Mouse (Mus musculus): ENCODE results near the gene Dtl. TPM values are rescaled to one million over a fixed set of nuclear protein-coding genes. Genes with fewer than 3 reads are reported as not detected.

Dtl gene
- polyA plus RNA-seq, 1 experiment from 2014 or later, result 2.9 TPM

GRCm38 (mm10) chr1:191557109-191557508 lies 18.2 kb downstream of the Dtl start:
- Histone ChIP-seq H3K9me3 (ENCODE audit: low read length) (no peaks in the 10 kb centered on the region), H3K27ac (ENCODE audit: low read length) (no peak overlapping the region), H3K36me3 (ENCODE audit: insufficient read depth, low read length) (no peaks in the 10 kb centered on the region), H3K9ac (replicated peaks; ENCODE audit: low read depth) (no peak overlapping the region), H3K4me3 (ENCODE audit: low read depth, low read length) (no peak overlapping the region), H3K4me2 (replicated peaks; ENCODE audit: low read depth, low read length) (no peak overlapping the region), H3K4me1 (ENCODE audit: insufficient read depth, low read depth, low read length) (no peaks in the 10 kb centered on the region; the same call in 1 of the 2 replicates), H3K27me3 (replicated peaks; ENCODE audit: insufficient read depth, low read length) (no peaks in the 10 kb centered on the region)
- no peak for TF ChIP-seq CTCF (IDR thresholded peaks at IDR 0.05)
- peak; percentile 52 for TF ChIP-seq EP300 (IDR thresholded peaks at IDR 0.05)
- ATAC-seq (peak; percentile 68), DNase-seq (ENCODE audit: low spot score) (peak; percentile 66)
- 50% methylated on average over 8 of the region's 8 CpGs for WGBS

- no peaks in the 10 kb centered on the region for H3K36me3 ChIP-seq (ENCODE audit: insufficient read depth, low read length)
- H3K4me2 ChIP-seq (replicated peaks; ENCODE audit: low read depth, low read length), result no peak overlapping the region
- no peak overlapping the region for H3K4me3 ChIP-seq (ENCODE audit: low read depth, low read length)
- H3K4me1 ChIP-seq (ENCODE audit: insufficient read depth, low read depth, low read length), result no peaks in the 10 kb centered on the region
- DNase-seq (ENCODE audit: low spot score), result no peak
- no peak overlapping the region for H3K9ac ChIP-seq (replicated peaks; ENCODE audit: low read depth)
- no peak for TF ChIP-seq EP300 (IDR thresholded peaks at IDR 0.05)
- no peak for TF ChIP-seq CTCF (IDR thresholded peaks at IDR 0.05)
- ATAC-seq, result no peak
- H3K9me3 ChIP-seq (ENCODE audit: low read length), result no peaks in the 10 kb centered on the region
- 57% methylated on average over 4 of the region's 4 CpGs for WGBS
- no peaks in the 10 kb centered on the region for H3K27me3 ChIP-seq (replicated peaks; ENCODE audit: insufficient read depth, low read length)
- no peak overlapping the region for H3K27ac ChIP-seq (ENCODE audit: low read length)
Observed at GRCm38 (mm10) chr1:191550786-191551185, 24.6 kb downstream of the Dtl start.

DNA sequence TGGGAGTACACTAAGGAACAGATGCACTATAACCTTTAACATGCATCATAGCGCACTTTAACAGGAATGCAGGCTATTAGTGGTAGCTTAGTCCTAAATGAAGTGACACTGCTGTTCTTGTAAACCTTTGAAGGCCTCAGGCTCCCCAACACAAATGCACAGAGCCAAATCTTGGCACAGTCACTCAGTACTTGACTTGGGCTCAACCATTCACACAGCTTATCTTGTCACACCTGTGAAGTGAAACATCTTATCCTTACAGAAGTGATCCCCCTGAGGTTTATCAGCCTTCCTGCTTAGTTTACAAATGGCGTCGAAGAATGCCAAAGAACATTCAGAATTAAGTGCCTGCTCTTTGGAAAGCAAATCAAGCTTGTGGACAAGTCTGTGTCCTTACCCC lies 31.6 kb downstream of the Dtl start:
- no peak overlapping the region for H3K9ac ChIP-seq (replicated peaks; ENCODE audit: low read depth)
- no peak overlapping the region for H3K4me3 ChIP-seq (ENCODE audit: low read depth, low read length)
- WGBS, result 74% methylated on average over 3 of the region's 3 CpGs
- no peaks in the 10 kb centered on the region for H3K4me1 ChIP-seq (ENCODE audit: insufficient read depth, low read depth, low read length)
- H3K27ac ChIP-seq (ENCODE audit: low read length), result no peak overlapping the region
- H3K4me2 ChIP-seq (replicated peaks; ENCODE audit: low read depth, low read length), result no peak overlapping the region
- H3K27me3 ChIP-seq (replicated peaks; ENCODE audit: insufficient read depth, low read length), result no peaks in the 10 kb centered on the region
- H3K9me3 ChIP-seq (ENCODE audit: low read length), result no peaks in the 10 kb centered on the region
- ATAC-seq (no peak), DNase-seq (ENCODE audit: low spot score) (no peak)
- no peaks in the 10 kb centered on the region for H3K36me3 ChIP-seq (ENCODE audit: insufficient read depth, low read length)
- TF ChIP-seq CTCF (IDR thresholded peaks at IDR 0.05) (no peak), EP300 (IDR thresholded peaks at IDR 0.05) (no peak)

GRCm38 (mm10) chr1:191541619-191542018 lies 33.7 kb downstream of the Dtl start:
- no peaks in the 10 kb centered on the region for H3K27me3 ChIP-seq (replicated peaks; ENCODE audit: insufficient read depth, low read length)
- H3K9ac ChIP-seq (replicated peaks; ENCODE audit: low read depth), result no peak overlapping the region
- 75% methylated on average over 4 of the region's 4 CpGs for WGBS
- H3K4me2 ChIP-seq (replicated peaks; ENCODE audit: low read depth, low read length), result no peak overlapping the region
- no peaks in the 10 kb centered on the region for H3K4me1 ChIP-seq (ENCODE audit: insufficient read depth, low read depth, low read length)
- no peaks in the 10 kb centered on the region for H3K36me3 ChIP-seq (ENCODE audit: insufficient read depth, low read length)
- H3K9me3 ChIP-seq (ENCODE audit: low read length), result no peaks in the 10 kb centered on the region
- TF ChIP-seq EP300 (IDR thresholded peaks at IDR 0.05), result no peak
- no peak for TF ChIP-seq CTCF (IDR thresholded peaks at IDR 0.05)
- ATAC-seq (no peak), DNase-seq (ENCODE audit: low spot score) (no peak)
- H3K4me3 ChIP-seq (ENCODE audit: low read depth, low read length), result no peak overlapping the region
- H3K27ac ChIP-seq (ENCODE audit: low read length), result no peak overlapping the region

GRCm38 (mm10) chr1:191541014-191541413 lies 34.3 kb downstream of the Dtl start:
- H3K36me3 ChIP-seq (ENCODE audit: insufficient read depth, low read length), result no peaks in the 10 kb centered on the region
- H3K9ac ChIP-seq (replicated peaks; ENCODE audit: low read depth), result no peak overlapping the region
- 87% methylated on average over 9 of the region's 9 CpGs for WGBS
- H3K27ac ChIP-seq (ENCODE audit: low read length), result no peak overlapping the region
- H3K4me1 ChIP-seq (ENCODE audit: insufficient read depth, low read depth, low read length), result no peaks in the 10 kb centered on the region
- H3K4me2 ChIP-seq (replicated peaks; ENCODE audit: low read depth, low read length), result no peak overlapping the region
- ATAC-seq, result no peak
- TF ChIP-seq EP300 (IDR thresholded peaks at IDR 0.05) (no peak), CTCF (IDR thresholded peaks at IDR 0.05) (no peak)
- no peak for DNase-seq (ENCODE audit: low spot score)
- H3K4me3 ChIP-seq (ENCODE audit: low read depth, low read length), result no peak overlapping the region
- no peaks in the 10 kb centered on the region for H3K27me3 ChIP-seq (replicated peaks; ENCODE audit: insufficient read depth, low read length)
- H3K9me3 ChIP-seq (ENCODE audit: low read length), result no peaks in the 10 kb centered on the region

- Histone ChIP-seq H3K4me1 (ENCODE audit: insufficient read depth, low read depth, low read length) (no peaks in the 10 kb centered on the region), H3K4me3 (ENCODE audit: low read depth, low read length) (no peak overlapping the region), H3K27me3 (replicated peaks; ENCODE audit: insufficient read depth, low read length) (no peaks in the 10 kb centered on the region), H3K9ac (replicated peaks; ENCODE audit: low read depth) (no peak overlapping the region), H3K36me3 (ENCODE audit: insufficient read depth, low read length) (no peaks in the 10 kb centered on the region), H3K9me3 (ENCODE audit: low read length) (no peaks in the 10 kb centered on the region), H3K27ac (ENCODE audit: low read length) (no peak overlapping the region), H3K4me2 (replicated peaks; ENCODE audit: low read depth, low read length) (no peak overlapping the region)
- TF ChIP-seq EP300 (IDR thresholded peaks at IDR 0.05) (no peak), CTCF (IDR thresholded peaks at IDR 0.05) (no peak)
- WGBS, result 53% methylated on average over 2 of the region's 2 CpGs
- no peak for DNase-seq (ENCODE audit: low spot score)
- no peak for ATAC-seq
Observed at GRCm38 (mm10) chr1:191540300-191540699, 35.0 kb downstream of the Dtl start.

- 67% methylated on average over 2 of the region's 2 CpGs for WGBS
- H3K9ac ChIP-seq (replicated peaks; ENCODE audit: low read depth), result no peak overlapping the region
- no peaks in the 10 kb centered on the region for H3K9me3 ChIP-seq (ENCODE audit: low read length)
- ATAC-seq, result no peak
- no peaks in the 10 kb centered on the region for H3K4me1 ChIP-seq (ENCODE audit: insufficient read depth, low read depth, low read length)
- H3K27me3 ChIP-seq (replicated peaks; ENCODE audit: insufficient read depth, low read length), result no peaks in the 10 kb centered on the region
- no peak overlapping the region for H3K27ac ChIP-seq (ENCODE audit: low read length)
- DNase-seq (ENCODE audit: low spot score), result no peak
- H3K4me3 ChIP-seq (ENCODE audit: low read depth, low read length), result no peak overlapping the region
- H3K4me2 ChIP-seq (replicated peaks; ENCODE audit: low read depth, low read length), result no peak overlapping the region
- no peak for TF ChIP-seq CTCF (IDR thresholded peaks at IDR 0.05)
- H3K36me3 ChIP-seq (ENCODE audit: insufficient read depth, low read length), result no peaks in the 10 kb centered on the region
Observed at GRCm38 (mm10) chr1:191534896-191535295, 40.4 kb downstream of the Dtl start.

All from lung, postnatal 0 days (tissue).